Mouse (Mus musculus): ENCODE measurements around the gene Clec12b. TPM values are rescaled to one million over a fixed set of nuclear protein-coding genes. Genes with fewer than 3 reads are reported as not detected.
A peak's percentile ranks its signal among the peaks of the same experiment; 100 is the strongest.

Gene Clec12b
- 0.17 and 0.27 TPM in 2 replicates for polyA plus RNA-seq (2014; fragmentation: Nextera tagmentation; extraction: Ambion mirVana)

- H3K4me3 ChIP-seq (ENCODE audit: low read depth, low read length) = no peak within 1 kb of the TSS
- 79% methylated on average over 2 of the region's 2 CpGs for WGBS
Observed at GRCm38 (mm10) chr6:129385774-129386173, at the start of gene Clec12b. Gene Clec12b, minus strand, starts transcription at chr6:129385874.

GRCm38 (mm10) chr6:129434239-129434638, 48.6 kb upstream of the Clec12b start:
- H3K9me3 ChIP-seq (ENCODE audit: control insufficient read depth, low read length) = no peaks in the 10 kb centered on the region
- no peak overlapping the region for H3K4me2 ChIP-seq (ENCODE audit: low read depth, low read length)
- no peaks in the 10 kb centered on the region for H3K27me3 ChIP-seq (ENCODE audit: control insufficient read depth, insufficient read depth, low read length)
- WGBS = 65% methylated on average over 5 of the region's 5 CpGs
- H3K27ac ChIP-seq (ENCODE audit: low read depth, low read length) = no peak overlapping the region
- H3K9ac ChIP-seq (replicated peaks; ENCODE audit: low read depth, low read length) = no peak overlapping the region
- no peak overlapping the region for H3K4me3 ChIP-seq (ENCODE audit: low read depth, low read length)
- no peak for ATAC-seq (ENCODE audit: low read depth)
- H3K4me1 ChIP-seq (ENCODE audit: control insufficient read depth, insufficient read depth, low read length) = no peaks in the 10 kb centered on the region
- H3K36me3 ChIP-seq (ENCODE audit: control insufficient read depth, insufficient read depth, low read length) = no peaks in the 10 kb centered on the region

More at GRCm38 (mm10) chr6:129385774-129386173, at the start of gene Clec12b:
- no peak for ATAC-seq (ENCODE audit: low read depth)
- H3K36me3 ChIP-seq (ENCODE audit: control insufficient read depth, insufficient read depth, low read length) = no peaks in the 10 kb centered on the region
- no peaks in the 10 kb centered on the region for H3K4me1 ChIP-seq (ENCODE audit: control insufficient read depth, insufficient read depth, low read length)
- no peak within 1 kb of the TSS for H3K27ac ChIP-seq (ENCODE audit: low read depth, low read length)
- no peaks in the 10 kb centered on the region for H3K9me3 ChIP-seq (ENCODE audit: control insufficient read depth, low read length)
- H3K27me3 ChIP-seq (ENCODE audit: control insufficient read depth, insufficient read depth, low read length) = no peaks in the 10 kb centered on the region
- H3K9ac ChIP-seq (replicated peaks; ENCODE audit: low read depth, low read length) = no peak within 1 kb of the TSS
- no peak within 1 kb of the TSS for H3K4me2 ChIP-seq (ENCODE audit: low read depth, low read length)

GRCm38 (mm10) chr6:129427281-129427680, 41.6 kb upstream of the Clec12b start:
- H3K4me2 ChIP-seq (ENCODE audit: low read depth, low read length) = no peak overlapping the region
- no peak for ATAC-seq (ENCODE audit: low read depth)
- H3K9me3 ChIP-seq (ENCODE audit: control insufficient read depth, low read length) = no peaks in the 10 kb centered on the region
- no peak overlapping the region for H3K9ac ChIP-seq (replicated peaks; ENCODE audit: low read depth, low read length)
- H3K4me1 ChIP-seq (ENCODE audit: control insufficient read depth, insufficient read depth, low read length) = no peaks in the 10 kb centered on the region
- no peak overlapping the region for H3K4me3 ChIP-seq (ENCODE audit: low read depth, low read length)
- H3K27me3 ChIP-seq (ENCODE audit: control insufficient read depth, insufficient read depth, low read length) = no peaks in the 10 kb centered on the region
- WGBS = 85% methylated on average over 4 of the region's 4 CpGs
- no peak overlapping the region for H3K27ac ChIP-seq (ENCODE audit: low read depth, low read length)
- no peaks in the 10 kb centered on the region for H3K36me3 ChIP-seq (ENCODE audit: control insufficient read depth, insufficient read depth, low read length)

- Histone ChIP-seq H3K4me3 (ENCODE audit: low read depth, low read length) (no peak overlapping the region), H3K4me1 (ENCODE audit: control insufficient read depth, insufficient read depth, low read length) (no peaks in the 10 kb centered on the region), H3K9ac (replicated peaks; ENCODE audit: low read depth, low read length) (no peak overlapping the region), H3K4me2 (ENCODE audit: low read depth, low read length) (no peak overlapping the region), H3K36me3 (ENCODE audit: control insufficient read depth, insufficient read depth, low read length) (no peaks in the 10 kb centered on the region), H3K27me3 (ENCODE audit: control insufficient read depth, insufficient read depth, low read length) (no peaks in the 10 kb centered on the region), H3K9me3 (ENCODE audit: control insufficient read depth, low read length) (no peaks in the 10 kb centered on the region), H3K27ac (ENCODE audit: low read depth, low read length) (no peak overlapping the region)
- ATAC-seq (ENCODE audit: low read depth) = no peak
- 30% methylated on average over 5 of the region's 5 CpGs for WGBS
Observed at GRCm38 (mm10) chr6:129425812-129426211, 40.1 kb upstream of the Clec12b start.

- no peak for ATAC-seq (ENCODE audit: low read depth)
- no peak overlapping the region for H3K27ac ChIP-seq (ENCODE audit: low read depth, low read length)
Observed at GRCm38 (mm10) chr6:129425217-129425616, 39.5 kb upstream of the Clec12b start.

GRCm38 (mm10) chr6:129423734-129424072, 38.0 kb upstream of the Clec12b start:
- 8% methylated on average over 1 of the region's 1 CpGs for WGBS
- ATAC-seq (ENCODE audit: low read depth) = peak; percentile 86
- H3K27ac ChIP-seq (ENCODE audit: low read depth, low read length) = no peak overlapping the region
- no peaks in the 10 kb centered on the region for H3K27me3 ChIP-seq (ENCODE audit: control insufficient read depth, insufficient read depth, low read length)
- H3K36me3 ChIP-seq (ENCODE audit: control insufficient read depth, insufficient read depth, low read length) = no peaks in the 10 kb centered on the region
- H3K9ac ChIP-seq (replicated peaks; ENCODE audit: low read depth, low read length) = no peak overlapping the region
- H3K4me3 ChIP-seq (ENCODE audit: low read depth, low read length) = no peak overlapping the region
- no peak overlapping the region for H3K4me2 ChIP-seq (ENCODE audit: low read depth, low read length)
- H3K9me3 ChIP-seq (ENCODE audit: control insufficient read depth, low read length) = no peaks in the 10 kb centered on the region
- H3K4me1 ChIP-seq (ENCODE audit: control insufficient read depth, insufficient read depth, low read length) = no peaks in the 10 kb centered on the region

More at GRCm38 (mm10) chr6:129425217-129425616, 39.5 kb upstream of the Clec12b start:
- Histone ChIP-seq H3K27me3 (ENCODE audit: control insufficient read depth, insufficient read depth, low read length) (no peaks in the 10 kb centered on the region), H3K4me2 (ENCODE audit: low read depth, low read length) (no peak overlapping the region), H3K9ac (replicated peaks; ENCODE audit: low read depth, low read length) (no peak overlapping the region), H3K4me1 (ENCODE audit: control insufficient read depth, insufficient read depth, low read length) (no peaks in the 10 kb centered on the region), H3K36me3 (ENCODE audit: control insufficient read depth, insufficient read depth, low read length) (no peaks in the 10 kb centered on the region), H3K4me3 (ENCODE audit: low read depth, low read length) (no peak overlapping the region), H3K9me3 (ENCODE audit: control insufficient read depth, low read length) (no peaks in the 10 kb centered on the region)
- WGBS = 71% methylated on average over 5 of the region's 5 CpGs

- Histone ChIP-seq H3K9ac (replicated peaks; ENCODE audit: low read depth, low read length) (no peak overlapping the region), H3K4me3 (ENCODE audit: low read depth, low read length) (no peak overlapping the region), H3K27ac (ENCODE audit: low read depth, low read length) (no peak overlapping the region), H3K4me2 (ENCODE audit: low read depth, low read length) (no peak overlapping the region), H3K4me1 (ENCODE audit: control insufficient read depth, insufficient read depth, low read length) (no peaks in the 10 kb centered on the region), H3K27me3 (ENCODE audit: control insufficient read depth, insufficient read depth, low read length) (no peaks in the 10 kb centered on the region), H3K9me3 (ENCODE audit: control insufficient read depth, low read length) (no peaks in the 10 kb centered on the region), H3K36me3 (ENCODE audit: control insufficient read depth, insufficient read depth, low read length) (no peaks in the 10 kb centered on the region)
- WGBS = 62% methylated on average over 4 of the region's 4 CpGs
- ATAC-seq (ENCODE audit: low read depth) = peak; percentile 52; the same call in 1 of the 2 replicates
Observed at GRCm38 (mm10) chr6:129423040-129423733, 37.5 kb upstream of the Clec12b start.

GRCm38 (mm10) chr6:129422311-129422710, 36.6 kb upstream of the Clec12b start:
- Histone ChIP-seq H3K9ac (replicated peaks; ENCODE audit: low read depth, low read length) (no peak overlapping the region), H3K4me2 (ENCODE audit: low read depth, low read length) (no peak overlapping the region), H3K4me3 (ENCODE audit: low read depth, low read length) (no peak overlapping the region), H3K9me3 (ENCODE audit: control insufficient read depth, low read length) (no peaks in the 10 kb centered on the region), H3K4me1 (ENCODE audit: control insufficient read depth, insufficient read depth, low read length) (no peaks in the 10 kb centered on the region), H3K27me3 (ENCODE audit: control insufficient read depth, insufficient read depth, low read length) (no peaks in the 10 kb centered on the region), H3K27ac (ENCODE audit: low read depth, low read length) (no peak overlapping the region), H3K36me3 (ENCODE audit: control insufficient read depth, insufficient read depth, low read length) (no peaks in the 10 kb centered on the region)
- no peak for ATAC-seq (ENCODE audit: low read depth)
- 83% methylated on average over 3 of the region's 3 CpGs for WGBS

- Histone ChIP-seq H3K27me3 (ENCODE audit: control insufficient read depth, insufficient read depth, low read length) (no peaks in the 10 kb centered on the region), H3K9me3 (ENCODE audit: control insufficient read depth, low read length) (no peaks in the 10 kb centered on the region), H3K36me3 (ENCODE audit: control insufficient read depth, insufficient read depth, low read length) (no peaks in the 10 kb centered on the region), H3K4me3 (ENCODE audit: low read depth, low read length) (no peak overlapping the region), H3K4me2 (ENCODE audit: low read depth, low read length) (no peak overlapping the region), H3K9ac (replicated peaks; ENCODE audit: low read depth, low read length) (no peak overlapping the region), H3K4me1 (ENCODE audit: control insufficient read depth, insufficient read depth, low read length) (no peaks in the 10 kb centered on the region), H3K27ac (ENCODE audit: low read depth, low read length) (no peak overlapping the region)
- ATAC-seq (ENCODE audit: low read depth) = peak; percentile 54
- 83% methylated on average over 1 of the region's 1 CpGs for WGBS
Observed at GRCm38 (mm10) chr6:129414177-129414576, 28.5 kb upstream of the Clec12b start.

All from neural tube, embryonic 14.5 days (tissue).